Mouse (Mus musculus): ENCODE results near the gene Gne. TPM values are rescaled to one million over a fixed set of nuclear protein-coding genes. Genes with fewer than 3 reads are reported as not detected.
"Not testable (repeated sequence)": the region's sequence is repeated elsewhere in the genome, so short reads cannot be mapped to it uniquely, and the experiment has no call there.

Gne gene
- total RNA-seq, 1 experiment from 2014 or later = 45.8 TPM

DNA sequence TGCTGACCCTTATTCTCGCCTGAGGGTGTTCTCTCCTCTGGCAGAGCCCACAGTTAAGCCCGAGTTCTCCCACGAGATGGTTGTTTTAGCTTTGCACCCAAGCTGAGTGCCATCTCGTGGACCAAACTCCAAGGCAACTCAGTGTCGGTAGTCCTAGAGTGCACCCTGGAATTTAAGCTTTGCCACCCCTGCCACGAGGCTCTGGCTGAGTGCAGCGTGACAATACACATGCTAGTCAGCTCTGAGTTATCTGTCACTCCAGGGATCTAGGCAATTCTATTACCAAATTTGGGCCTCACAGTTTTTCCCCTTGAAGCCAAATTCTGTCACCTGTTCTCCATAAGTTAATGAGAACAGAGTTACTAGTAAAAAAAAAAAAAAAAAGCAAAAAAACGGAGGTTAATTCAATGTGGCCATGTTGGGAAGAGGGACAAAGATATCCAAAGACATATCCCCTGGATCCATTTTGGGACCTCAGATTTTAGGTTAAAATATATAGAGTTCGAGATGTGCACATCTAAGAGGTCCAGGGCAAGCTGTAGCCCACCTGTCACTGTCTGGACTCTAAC, 11.0 kb downstream of the Gne start:
- DNase-seq = no peak

DNA sequence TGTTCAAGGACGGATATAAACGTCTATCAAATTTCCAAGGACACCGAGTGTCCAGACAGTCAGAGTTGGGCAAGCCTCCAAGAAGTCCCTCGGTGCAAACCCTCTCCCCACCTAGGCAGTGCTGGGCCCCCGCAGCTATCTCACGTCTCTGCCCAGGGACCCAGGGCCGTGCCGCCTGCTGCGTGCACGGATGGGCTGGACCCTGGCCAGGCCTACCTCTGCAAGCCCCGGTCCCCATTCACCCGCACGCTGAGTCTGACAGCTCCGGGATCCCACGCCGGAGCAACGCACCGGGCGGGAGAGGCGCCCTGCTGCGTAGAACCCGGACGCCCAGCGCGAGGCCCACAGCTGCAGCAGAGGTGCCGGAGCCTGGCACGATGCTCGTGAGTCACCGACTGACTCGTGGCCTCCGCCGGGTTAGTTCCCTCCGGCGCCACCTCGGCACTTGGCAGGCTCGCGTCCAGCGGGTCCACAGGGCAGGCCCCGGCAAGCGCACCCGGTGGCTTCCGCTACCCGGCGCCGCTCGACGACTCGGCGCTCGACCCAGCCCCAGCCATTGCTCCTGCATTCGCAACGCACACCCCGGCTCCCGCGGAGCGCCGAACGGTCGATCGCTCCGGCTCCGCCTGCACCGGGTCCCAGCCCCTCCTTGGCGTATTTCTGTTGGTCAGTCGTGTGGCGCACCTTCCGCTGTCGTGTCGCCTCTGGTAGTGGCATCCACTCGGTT, 11.7 kb downstream of the Gne start:
- peak; percentile 96 for DNase-seq

DNA sequence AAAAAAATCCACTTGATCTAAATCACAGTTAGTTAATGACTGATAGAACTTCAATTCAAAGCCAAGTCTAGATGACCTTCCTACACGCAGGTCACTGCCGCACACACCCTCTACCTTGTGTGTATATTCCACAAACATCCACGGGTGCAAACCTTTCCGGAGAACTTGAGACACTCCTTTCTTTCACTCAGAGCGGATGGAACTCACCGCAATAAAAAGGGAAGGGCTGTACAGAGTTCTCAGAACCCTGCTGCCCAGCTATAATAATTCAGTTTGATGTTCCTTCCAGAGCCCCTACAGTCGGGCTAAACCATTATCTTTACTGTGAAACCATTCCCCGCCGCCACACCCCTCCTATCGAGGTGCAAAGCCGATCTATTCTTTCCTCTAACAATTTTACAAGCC, 12.2 kb downstream of the Gne start:
- no peak for DNase-seq

DNA sequence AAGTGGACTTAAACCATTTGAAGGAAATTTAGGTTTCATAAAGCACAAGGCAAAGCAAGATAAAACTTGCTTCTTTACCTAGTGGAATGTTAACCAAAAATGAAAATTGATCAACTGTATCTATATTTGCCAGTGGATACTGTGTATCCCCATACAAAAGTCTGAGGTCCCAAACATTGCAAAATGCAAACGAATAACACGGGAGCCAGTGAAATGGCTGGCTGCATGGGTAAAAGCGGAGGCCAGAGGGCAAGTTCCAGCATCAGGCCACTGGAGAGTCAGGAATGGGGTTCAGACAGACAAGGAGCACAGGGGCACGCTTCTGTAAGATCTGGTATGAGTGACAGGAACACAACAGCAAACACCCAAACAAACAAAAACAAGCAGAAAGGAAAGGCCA, 13.3 kb downstream of the Gne start:
- no peak for DNase-seq

DNA sequence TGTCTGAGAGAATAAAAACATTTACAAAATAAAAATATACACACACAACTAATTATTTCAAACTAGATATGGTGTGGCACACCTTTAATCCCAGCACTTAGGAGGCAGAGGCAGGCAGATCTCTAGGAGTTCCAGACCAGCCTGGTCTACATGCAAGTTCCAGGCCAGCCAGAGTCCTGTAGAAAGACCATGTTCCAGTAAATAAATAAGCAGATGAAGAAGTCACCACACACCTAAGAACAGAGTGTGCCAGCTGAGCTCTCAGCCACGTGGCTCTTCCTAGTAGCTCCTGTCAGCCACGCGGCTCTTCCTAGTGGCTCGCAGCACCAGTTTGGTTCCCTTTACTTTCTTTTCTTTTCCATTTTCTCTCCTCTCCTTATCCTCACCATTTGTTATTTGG, 14.6 kb downstream of the Gne start:
- no peak for DNase-seq

DNA sequence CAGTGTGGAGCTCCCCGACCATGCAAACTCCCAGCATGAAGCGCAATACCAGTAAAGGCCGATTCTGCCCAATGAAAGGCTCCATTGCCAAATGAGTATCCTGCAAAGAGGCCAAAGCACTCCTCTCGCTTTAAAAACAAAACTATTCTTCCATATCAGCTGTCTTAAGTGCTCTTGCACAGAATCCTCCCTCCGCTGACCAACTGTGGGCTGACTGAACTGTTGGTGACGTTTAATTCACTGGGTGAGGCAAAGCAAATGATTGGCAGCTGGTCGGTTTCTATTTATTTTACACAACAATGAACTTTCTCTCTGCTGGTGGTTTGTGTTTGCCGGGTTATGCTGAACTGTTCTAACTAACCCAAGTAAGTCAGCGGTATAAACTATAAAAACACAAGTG, 15.2 kb downstream of the Gne start:
- DNase-seq = no peak

DNA sequence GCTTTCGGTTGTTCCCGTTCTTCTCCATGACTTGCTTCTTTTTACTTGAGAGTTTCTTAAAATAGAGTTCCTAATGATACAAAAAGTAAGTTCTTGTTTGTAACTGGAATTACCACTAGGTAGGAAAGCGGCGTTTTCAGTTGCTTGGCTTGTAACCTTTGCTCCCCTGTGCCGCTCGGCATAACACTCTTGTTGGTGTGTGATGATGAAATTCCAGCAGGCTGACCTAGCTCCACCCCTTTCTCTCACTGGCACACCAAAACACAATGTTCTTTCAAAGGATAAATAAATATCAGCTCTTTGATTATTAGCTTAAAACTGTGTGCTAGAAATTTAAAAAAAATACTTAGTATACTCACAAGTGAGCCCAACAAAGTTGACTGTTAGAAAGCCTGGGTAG, 17.1 kb downstream of the Gne start:
- DNase-seq = no peak

DNA sequence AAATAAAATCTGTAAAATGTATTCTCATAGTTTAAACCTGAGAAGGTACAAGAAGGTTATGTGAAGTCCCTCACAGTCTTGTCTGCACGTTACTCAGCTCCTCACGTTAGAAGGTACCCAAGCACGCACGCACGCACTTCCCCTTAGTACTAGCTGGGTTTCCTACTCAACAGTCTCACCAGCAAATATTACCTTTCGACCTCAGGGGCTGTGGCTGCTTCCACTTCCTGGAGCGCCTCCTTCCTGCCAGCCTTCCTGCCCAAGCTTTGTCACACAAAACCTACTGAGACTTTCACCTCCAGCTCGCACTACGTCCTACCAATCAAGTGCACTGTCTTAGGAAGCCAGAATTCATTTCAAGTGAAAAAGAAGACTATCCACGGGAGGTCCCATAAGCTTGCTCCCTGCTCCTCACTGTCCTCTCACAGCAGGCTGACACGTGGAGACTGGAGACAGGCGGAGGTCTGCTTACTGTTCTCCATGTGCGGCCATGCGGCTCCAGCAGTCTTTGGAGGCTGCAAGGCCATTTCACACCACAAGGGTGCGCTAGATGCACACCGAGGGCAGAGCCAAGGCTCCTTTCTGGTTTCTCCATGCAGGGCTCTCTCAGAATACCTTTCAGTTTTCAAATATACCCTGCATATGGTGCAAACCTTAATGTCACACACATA, 18.5 kb downstream of the Gne start:
- peak; percentile 93 for DNase-seq

DNA sequence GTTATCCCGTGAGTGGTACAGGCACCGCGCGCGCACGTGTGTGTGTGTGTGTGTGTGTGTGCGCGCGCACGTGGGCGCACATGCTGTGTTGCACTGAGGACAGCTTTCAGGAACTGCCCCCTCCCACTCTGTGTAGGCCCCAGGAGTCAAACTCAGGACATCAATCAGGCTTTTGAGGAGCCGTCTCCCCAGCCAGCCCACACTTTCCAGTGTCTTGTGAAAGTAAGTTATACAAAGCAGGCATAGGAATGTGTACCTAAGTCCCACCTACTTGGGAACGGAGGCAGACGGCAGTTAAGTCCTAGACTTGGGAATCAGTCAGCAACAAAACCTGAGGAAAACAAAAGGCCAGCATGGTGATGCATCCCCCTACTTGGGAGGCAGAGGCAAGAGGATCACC, 21.2 kb downstream of the Gne start:
- no peak for DNase-seq

DNA sequence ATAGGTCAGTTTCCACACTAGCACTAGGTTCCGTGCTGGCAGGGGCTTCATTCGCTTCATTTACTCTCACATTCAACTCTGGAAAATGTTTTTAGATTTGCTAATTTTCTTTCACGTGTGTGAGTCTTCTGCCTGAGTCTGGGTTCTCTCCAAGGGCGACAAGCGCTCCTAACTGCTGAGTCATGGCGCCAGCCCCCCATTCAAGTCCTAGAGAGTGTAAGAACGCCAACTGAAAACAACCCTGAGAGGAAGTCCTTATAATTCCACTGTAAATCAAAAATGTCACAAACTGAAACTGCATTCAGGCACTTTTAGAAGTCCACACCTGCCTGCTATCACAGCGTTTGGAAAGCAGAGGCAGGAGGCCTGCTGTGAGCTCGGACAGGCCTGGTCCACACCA, 21.9 kb downstream of the Gne start:
- peak; percentile 50 for DNase-seq

DNA sequence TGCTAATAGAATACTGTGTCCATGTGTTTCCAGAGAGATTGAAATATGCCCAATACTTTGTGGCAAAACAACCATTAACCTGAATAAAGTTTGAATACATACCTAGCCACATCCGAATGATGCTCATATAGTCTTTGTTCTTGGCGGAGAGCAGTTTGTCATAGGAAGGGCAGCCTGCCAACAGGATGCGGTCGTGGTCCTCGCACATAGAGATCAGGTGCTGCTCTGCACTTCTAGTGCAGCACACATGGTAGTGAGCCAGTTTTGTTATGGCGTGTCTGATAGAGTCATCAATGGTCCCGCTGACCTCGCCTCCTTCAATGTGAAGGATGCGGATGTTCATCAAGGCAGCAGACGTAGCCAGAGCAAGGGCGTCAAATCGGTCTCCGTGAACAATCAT, 24.3 kb downstream of the Gne start:
- no peak for DNase-seq

DNA sequence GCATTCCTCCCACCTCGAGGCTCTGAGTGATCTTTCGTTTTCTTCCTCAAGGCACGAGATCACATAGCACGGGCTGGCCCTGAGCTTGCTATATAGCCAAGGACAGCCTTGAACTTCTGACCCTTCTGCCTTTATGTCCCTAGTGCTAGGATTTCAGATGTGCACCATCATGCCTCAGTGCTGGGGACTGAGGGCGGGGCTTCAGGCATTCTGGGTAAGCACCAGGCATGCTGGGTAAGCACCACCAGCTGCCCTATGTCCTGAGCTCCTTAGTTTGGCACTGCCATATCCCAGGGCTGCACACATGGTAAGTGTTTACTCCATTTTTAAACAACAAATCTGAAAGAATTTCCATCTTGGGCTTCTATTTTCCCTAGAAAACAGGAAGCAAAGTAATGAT, 34.2 kb downstream of the Gne start:
- DNase-seq = no peak

DNA sequence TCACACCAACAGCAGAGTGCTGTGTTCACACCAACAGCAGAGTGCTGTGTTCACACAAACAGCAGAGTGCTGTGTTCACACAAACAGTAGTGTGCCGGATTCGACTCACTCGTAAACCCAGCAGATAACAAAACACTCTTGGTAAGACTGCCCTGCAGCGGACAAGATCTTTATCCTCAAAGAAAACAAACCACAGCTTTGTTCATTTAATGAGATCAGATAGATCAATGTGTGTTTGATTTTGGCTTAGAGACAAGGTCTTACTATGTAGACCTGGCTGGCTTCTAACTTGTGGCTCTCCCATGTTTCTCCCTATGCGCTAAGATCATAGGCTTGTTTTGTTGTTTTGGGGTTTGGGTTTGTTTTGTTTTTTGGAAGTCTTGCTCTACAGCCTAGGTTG, 37.9 kb downstream of the Gne start:
- no peak for DNase-seq

DNA sequence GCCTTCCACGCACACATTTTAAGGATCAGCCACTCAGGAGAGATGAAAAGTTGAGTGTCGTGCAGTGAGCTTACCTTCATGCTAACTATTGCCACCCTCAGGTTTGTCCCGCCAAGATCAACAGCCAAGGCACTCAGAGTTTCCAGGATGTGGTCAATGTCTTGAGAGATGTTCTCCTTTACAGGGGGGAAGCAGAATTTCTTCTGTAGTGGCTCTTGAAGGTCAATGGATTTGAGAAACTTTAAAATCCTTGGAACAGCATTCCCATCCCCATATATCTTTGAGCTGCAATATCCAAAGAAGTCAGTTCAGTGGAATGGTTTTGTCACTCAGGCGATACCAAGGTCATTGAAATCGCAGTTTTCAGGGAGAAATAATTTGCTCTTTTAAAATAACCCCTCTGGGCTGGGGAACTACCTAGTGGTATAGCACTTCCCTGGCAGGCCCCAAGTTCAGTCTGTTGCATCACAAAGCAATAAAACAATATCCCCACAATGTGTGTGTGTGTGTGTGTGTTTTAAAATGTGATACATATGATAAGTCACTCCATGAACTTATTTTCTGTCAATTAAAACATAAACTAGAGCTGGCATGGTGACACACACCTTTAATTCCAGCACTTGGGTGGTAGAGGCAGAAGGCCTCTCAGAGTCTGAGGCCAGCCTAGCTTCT, 39.2 kb downstream of the Gne start:
- no peak for DNase-seq

DNA sequence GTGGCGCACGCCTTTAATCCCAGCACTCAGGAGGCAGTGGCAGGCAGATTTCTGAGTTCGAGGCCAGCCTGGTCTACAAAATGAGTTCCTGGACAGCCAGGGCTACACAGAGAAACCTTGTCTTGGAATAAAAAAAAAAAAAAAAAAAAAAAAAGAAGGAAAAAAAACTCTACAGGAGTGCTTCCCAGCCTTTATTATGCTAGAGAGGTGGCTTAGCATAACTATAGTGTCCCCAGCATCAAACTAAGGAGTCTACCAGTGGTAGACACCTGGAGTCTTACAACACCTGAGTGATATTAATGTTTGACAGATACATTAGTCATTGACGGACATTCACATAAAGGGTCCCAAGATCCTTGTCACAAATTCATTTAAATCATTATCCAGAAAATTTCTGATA, 40.8 kb downstream of the Gne start:
- DNase-seq = not testable (repeated sequence)

DNA sequence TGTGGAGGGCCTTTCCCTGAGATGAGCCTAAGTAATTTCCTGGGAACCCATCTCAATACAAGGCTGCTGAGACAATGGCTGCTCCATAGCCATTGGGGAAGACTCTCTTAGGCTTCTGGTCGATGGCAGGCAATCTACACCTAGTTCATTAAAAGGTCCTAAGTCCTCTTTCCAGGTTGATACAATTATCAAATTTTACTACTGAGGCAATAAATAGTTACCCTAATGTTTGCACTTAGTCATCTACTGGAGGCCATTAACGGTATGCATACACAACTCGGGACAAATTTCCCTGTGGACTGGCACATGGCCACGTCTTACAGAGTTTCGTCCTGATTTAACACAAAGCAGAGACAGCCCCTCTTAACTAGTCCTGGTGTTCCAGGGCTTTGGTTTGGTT, 41.5 kb downstream of the Gne start:
- DNase-seq = no peak

DNA sequence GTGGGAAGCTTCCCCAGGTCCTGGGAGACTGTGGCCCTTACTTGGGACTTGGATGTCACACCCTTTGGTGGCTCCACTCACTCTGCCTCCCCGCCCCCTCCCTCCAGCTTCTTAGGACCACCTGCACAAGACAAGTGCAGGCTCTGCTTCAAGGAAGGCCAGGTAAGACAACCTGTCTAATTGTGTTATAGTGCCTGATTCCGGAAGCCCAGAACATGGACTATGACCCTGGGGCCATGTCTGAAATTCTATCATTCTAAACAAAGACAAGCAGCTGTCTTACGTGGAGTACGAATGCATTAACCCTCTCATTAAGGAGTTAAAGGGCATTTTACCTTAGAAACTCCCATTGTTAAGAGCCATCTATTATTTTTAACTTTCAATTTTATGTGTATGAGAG, 43.2 kb downstream of the Gne start:
- no peak for DNase-seq

DNA sequence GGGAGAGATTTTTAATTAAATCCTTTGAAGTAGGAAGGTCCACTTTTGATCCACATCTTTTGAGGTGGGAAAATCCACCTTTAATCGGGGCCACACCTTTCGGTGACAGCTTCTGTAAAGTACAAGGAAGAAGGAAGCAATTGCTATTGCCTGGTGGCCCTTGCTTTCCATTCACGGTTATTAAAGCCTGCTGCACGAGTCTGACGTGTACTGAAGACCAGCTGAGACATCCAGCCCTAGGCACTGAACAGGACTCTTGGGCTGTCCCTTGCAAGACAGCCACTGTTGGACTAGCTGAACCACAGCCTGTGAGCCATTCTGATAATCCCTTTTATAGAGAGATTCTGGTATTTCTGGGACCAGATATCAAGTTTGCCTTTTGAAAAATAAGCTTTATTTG, 47.5 kb downstream of the Gne start:
- DNase-seq = no peak

DNA sequence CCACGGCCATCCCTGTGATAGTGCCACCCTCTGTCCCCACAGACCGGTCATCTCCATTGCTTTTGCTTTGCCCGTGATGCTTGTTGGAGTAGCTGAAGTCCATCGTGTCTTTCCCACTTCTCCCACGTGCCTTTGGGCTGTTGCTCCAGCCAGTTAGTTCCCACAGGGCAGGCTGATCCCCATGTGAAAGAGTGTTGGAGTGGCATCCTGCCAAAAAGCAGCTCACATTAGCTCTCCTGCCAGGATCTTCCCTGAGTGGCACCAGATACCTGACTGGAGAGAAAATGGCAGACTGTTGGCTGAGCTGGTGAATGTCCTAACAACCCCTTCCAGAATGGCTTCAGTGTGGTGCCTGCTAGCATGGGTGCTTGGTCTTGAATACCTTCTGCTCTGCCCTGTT, 52.5 kb downstream of the Gne start:
- DNase-seq = peak; percentile 62

DNA sequence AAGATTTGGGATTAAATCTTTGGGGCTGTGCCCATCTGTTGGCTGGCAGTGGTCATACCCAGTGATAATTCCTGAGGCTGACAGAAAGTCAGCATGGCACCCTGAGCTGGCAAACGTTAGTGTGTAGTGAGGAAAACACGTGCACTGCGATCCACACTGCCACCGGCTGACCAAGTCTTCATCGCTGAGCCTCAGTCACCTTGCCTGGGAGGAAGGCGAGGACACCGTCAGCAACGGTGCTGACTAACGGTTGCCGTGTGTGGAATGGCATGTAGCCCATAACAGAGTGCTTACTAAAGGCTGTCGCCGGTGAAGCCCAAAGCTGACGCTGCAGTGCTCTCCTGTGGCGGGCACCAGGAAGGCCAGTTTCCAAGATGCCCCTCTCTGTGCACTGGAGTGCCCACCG, 54.3 kb downstream of the Gne start:
- DNase-seq = no peak

DNA sequence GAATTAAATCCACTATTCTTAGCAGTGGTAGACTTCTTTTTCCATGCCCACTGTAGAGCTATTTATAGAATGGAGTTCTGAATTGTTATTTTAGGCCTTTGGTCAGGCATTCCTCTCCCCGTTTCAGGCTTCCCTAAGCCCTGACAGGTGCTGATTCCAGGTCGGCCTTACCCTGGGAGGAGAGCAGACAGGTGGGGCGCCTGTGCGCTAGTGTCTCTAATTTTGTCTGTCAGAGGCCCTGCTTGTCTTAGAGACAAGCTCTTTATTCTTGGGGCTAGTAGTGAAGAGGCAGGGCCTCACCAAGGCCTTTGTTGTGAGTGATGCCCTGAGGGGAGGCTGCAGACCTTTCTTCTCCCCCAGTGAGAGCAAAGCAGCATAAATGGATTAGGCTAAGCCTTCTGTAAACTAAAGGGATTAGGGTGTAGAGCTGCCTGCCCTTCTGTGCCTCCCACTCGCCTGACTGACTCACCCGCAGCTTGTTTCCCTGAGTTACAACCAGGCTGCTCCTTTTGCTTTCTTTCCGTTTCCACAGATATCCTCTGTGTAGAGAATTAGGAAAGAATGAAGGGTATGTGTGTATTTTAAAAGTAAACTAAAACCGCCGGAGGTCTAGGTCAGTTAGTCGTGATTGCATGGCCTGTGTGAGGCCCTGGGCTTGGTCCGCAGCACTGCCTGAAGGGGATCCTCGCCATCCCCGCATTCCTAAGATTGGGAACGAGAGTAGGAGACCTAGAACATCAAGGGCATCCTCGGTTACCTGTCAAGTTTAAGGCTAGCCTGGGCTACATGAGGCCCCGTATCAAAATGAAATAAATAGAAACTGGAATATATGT, 55.5 kb downstream of the Gne start:
- DNase-seq = peak; percentile 34

DNA sequence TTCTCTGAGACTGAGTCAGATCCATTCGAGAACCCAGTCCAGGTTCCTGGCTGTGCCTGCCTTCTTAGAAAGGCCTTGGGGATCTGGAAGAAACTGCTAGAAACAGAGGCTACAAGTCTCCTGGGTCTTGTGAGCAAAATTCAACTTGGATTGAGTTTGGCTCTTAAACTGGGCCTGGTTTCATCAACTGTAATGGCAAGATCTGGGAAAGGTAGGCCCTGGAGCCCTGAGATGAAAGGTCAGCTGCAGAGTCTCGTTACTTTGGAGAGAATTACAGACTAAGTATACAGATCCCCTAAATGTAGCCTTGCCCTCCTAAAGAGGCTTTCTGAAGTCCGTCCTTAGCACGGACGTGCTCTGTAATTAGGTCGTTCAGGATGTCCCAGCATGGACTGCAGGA, 58.4 kb downstream of the Gne start:
- no peak for DNase-seq

DNA sequence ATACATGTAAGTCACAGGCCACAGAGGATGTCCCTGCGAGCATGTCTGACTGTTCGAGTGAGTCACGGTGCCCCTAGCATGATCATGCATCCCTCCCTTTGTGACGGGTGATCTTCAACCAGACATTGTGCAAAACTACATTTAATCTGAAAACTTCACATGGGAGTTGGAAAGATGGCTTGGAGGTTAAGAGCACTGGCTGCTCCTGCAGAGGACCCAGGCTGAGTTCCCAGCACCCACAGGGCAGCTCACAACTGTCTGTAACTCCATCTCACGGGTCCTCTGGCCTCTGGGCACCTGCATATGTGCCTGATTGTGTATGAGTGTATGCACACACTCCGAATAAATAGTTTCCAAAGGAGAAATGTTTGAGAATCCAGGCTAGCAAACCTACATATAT, 59.7 kb downstream of the Gne start:
- DNase-seq = no peak

Measured in adrenal gland, postnatal 14 days (tissue).